Mouse (Mus musculus) left cerebral cortex, adult 8-10 months (tissue): ENCODE results near the gene Stab2. TPM values are rescaled to one million over a fixed set of nuclear protein-coding genes. Genes with fewer than 3 reads are reported as not detected.

ENCODE experiments used
- DNase-seq, 2 experiments: peaks; one replicate each; pipeline ENCODE4 v3.0.0; 2022; ENCODE audit warnings: low spot score in 2 of 2
- total RNA-seq, 4 experiments: library from RNA; stranded (reverse); gene quantifications; 2 replicates each; pipeline ENCODE4 v1.2.4; 2022

Gene Stab2
- total RNA-seq, 4 experiments from 2014 or later = 0.38 to 0.59 (median 0.47) TPM

- DNase-seq = no peak
These were observed 17.2 kb downstream of the Stab2 start for GRCm38 (mm10) chr10:86990666-86991065.

DNA sequence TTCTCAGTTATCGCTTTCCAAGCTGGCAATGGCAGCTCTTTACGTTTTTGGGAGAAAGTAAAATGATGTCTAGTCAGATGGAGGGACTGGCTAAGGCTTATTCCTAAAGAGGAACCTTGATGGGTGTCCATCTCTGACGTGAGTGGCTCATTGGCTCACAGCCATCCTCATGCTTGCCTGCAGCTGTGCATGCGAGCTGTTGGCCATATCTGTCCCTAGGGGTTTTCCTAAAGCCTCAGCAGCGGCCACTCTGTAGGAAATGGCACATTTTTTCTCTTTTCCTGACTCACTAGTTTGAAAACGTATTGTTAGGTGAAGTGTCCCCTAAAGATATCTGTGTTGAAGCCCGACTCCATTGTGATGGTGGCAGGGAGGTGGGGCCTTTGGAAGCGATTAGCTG is 18.0 kb downstream of the Stab2 start:
- no peak for DNase-seq

- DNase-seq = peak in 1 of 2 experiments; percentile 78
These were observed 31.7 kb downstream of the Stab2 start for GRCm38 (mm10) chr10:86976001-86976726.

DNA sequence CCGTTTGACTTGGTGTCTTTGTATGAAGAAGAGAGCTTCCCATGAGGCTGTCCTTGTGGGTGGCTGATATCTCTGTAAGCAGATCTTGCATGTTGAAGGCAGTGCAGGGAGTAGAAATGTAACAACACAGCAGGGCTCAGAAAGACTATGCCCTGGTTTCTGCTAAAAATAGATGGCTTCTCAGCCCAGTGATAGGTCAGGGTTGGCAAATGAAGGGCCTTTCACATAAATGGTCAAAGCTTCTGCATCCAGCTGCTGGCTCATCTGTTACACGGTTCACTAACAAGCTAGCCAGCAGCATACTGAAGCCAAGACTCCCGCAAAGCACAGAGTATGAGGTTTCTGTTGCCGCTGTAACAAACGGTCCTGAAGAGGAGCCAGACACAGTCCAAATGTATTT is 34.5 kb downstream of the Stab2 start:
- no peak for DNase-seq

DNA sequence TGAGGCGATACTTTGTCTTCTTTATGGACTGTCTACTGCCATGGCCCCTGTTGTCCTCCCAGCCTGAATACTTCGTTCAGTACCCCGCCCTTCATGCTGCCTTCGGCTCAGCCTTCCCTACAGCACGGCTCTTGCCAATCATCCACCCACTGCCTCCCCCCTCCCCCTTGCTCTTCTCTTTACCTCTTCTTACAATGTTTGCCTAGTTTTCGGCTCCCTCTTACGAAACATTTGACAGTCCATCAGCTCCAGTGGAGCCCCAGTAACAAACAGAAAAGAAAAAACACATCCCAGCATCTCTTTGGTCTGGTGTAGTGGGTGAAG is 35.4 kb downstream of the Stab2 start:
- DNase-seq = no peak

DNA sequence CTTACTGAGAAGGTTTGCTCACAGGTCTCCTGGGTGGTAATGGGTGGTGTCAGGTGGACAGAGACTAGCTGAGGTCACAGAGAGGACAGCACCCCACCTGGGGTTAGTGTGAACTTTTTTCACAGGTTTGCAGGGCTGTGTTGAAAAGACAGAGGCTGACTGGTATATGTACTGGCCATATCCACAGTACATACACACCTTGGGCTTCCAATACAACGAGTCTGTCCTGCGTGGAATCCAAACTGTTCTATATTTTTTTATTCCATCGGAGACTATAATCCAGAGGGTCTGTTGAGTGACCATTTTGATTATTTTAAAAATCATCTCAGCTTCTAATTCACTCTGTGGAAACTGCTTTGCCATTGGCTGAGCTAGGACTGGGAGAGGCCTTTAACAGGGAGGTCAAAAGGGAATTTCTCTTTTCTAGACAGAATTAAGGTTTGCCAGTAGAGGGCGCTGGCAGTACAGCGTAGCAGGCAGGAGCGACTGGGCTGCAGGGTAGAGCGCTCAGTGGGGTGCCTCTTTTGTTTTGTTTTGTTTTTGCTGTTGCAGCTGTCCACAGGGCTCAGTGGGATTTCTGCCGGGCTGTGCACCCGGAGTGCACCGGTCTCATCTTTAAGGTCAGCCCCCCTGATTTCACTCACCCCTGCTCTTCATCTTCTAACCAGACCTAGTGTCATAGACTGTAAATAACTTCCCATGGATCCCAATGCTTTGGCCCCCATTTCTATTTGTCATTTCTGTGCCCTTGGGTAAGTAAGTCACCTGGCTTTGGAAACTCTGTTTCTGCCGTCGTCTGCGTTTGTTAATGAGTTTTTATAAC is 35.9 kb downstream of the Stab2 start:
- peak in 1 of 2 experiments; percentile 33 for DNase-seq

- no peak for DNase-seq
These were observed 38.5 kb downstream of the Stab2 start for GRCm38 (mm10) chr10:86969346-86969745.

GRCm38 (mm10) chr10:86961542-86962466 is 46.0 kb downstream of the Stab2 start:
- no peak for DNase-seq

DNA sequence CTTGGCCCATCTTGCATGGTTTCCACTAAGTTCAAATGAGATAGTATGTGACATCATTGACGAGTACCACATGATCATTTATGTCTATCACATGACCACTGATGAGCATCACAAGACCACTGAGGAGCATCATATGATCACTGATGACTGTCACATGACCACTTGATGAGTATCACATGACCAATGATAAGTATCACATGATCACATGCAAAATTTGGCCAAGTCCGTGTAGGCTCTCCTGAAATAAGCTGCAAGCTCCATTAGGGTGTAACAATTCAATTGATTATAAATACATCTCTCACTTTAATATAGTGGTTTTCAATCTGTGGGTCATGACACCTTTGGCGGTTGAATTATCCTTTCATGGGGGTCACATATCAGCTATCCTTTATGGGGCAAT is 52.5 kb downstream of the Stab2 start:
- DNase-seq = no peak

DNA sequence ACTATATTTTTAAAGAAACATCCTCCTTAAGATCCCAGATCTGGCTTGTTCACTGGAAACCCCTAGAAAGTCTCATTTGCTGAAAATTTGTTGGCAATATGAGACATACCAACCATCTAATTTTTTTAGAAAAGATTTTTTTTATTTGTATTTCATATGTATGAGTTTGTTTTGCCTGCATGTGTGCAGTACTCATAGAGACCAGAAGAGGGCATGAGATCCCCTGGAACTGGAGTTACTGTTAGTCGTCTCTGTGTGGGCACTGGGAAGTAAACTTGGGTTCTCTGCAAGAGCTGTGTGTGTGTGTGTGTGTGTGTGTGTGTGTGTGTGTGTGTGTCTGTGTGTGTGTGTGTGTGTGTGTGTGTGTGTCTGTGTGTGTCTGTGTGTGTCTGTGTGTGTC is 55.1 kb downstream of the Stab2 start:
- DNase-seq = no peak

DNA sequence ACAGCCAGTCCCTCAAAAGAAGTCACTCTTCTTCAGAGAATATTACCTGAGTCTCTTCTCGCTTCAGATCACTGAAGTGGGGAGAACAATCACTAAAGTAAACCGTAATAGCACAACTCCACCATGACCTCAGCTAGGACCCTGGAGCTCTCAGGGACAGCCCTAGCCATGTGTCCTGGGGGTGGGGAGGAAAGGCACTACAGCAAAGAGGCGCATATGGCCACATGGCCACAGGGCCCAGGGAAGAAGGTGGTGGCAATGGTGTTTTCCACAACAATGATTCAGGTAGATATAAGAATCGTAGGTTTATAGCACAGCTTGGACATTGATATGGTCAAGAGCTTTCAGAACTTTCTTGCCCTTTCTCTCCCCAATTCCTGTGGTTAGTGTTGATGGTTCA is 57.0 kb downstream of the Stab2 start:
- DNase-seq = no peak

DNA sequence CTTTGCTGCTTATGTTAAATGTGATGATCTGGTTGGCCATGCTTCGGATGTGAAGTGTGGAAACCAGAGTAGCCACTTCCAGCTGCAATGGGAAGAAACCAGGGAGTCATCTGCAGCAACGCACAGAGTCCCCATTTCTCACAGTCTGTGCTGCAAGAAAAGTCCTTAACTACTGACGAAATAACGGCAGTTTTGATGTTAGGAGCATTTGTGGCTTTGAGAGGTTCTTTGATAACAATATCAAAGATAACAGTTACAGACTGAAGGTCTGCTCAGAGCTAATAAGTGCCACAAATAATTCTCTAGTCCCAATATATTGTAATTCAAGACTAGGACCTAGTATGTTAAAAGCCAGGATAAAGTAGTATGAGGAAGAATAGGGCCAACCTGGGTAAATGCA is 57.9 kb downstream of the Stab2 start:
- DNase-seq = no peak

GRCm38 (mm10) chr10:86947541-86947940 is 60.3 kb downstream of the Stab2 start:
- DNase-seq = no peak

GRCm38 (mm10) chr10:86940591-86940990 is 67.2 kb downstream of the Stab2 start:
- DNase-seq = no peak

DNA sequence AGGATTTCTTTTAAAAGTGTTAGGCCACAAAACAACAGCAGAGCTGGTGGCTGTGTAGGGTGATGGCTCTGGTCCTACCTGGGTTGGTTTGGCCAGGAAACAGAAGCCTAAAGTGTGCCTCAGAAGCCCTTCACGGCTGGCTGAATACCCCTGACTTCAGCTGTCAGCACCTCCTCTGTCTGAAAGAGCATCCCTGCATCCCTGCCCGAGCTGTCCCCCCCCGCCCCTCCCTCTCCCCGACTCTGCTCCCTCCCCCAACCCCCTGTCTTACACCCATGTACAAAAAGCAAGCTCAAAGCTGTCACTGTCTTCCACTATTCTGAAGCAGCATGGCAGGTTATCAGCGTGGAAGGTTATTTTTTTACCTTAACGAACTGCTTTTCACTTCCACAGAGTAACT is 73.4 kb downstream of the Stab2 start:
- DNase-seq = no peak

- DNase-seq = no peak
These were observed 73.9 kb downstream of the Stab2 start for GRCm38 (mm10) chr10:86933906-86934305.

GRCm38 (mm10) chr10:86933180-86933695 is 74.6 kb downstream of the Stab2 start:
- no peak for DNase-seq

DNA sequence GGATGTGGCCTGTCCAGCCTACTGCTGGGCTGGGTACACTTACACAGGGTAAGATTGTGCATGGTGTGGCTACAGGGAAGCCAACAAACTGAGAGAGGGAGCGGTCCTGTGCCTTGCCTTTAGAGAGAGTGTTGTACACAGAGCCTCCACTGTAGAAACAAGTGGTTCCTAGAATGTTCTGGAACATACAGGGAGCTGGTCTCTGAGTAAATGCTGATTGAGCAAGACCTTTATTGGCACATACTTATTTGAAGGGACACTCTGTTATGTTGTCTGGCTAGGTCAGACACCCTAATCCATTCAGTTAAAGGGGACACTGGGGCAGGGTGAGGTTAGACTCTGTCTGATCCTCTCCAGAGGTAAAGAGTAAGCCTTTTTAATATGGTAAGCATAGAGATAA is 84.2 kb downstream of the Stab2 start:
- no peak for DNase-seq

DNA sequence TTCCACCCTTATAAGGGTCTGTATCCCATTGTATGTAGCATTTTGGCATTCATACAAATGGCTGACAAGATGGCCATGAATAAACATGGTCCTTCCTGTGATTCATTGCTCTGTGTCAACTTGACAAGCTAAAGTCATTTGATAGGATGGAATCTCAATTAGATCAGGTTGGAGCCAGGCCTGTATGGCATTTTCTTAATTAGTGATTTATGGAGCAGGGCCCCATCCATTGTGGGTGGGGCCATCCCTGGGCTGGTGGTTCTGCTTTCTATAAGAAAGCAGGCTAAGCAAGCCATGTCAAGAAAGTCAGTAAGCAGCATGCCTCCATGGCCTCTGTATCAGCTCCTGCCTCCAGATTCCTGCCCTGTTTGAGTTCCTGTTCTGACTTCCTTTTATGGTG is 92.2 kb downstream of the Stab2 start:
- DNase-seq = no peak

DNA sequence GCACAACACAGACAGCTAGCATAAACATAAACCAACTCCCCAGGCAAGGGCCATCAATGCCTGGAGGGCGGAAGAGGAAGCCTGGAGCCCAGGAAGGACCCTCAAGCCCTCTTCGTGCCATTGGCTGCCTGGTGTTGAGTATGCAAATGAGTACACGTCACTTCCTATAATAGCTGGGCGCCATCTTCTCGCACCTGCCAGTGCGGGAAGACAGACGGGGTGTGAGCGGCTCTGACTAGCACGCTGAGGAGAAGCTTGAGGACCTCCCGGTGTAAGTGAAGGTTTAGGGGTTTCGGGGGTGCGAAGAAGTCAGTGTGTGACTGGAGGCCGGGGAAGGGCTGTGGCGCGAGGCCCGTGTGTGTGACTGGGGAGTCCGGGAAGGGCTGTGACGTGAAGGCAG is 99.3 kb downstream of the Stab2 start:
- DNase-seq = no peak

DNA sequence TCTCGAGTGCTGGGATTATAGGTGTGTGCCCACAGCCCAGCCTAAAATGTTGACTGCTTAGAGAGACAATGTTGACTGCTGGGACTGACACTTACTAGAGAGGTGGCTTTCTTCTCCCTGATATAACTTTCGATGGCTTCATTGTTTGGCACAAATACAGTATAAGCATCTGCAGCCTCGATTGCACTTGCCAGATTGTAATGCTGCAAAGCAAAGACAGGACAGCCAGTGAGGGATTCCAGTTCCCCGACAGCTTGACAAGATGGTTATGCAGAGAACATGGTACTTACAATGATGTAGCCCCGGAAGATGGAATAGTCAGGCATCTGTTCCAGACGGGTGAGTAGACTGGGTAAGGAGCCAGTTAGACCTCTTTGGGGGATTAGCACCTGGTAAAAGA is 100.8 kb downstream of the Stab2 start:
- no peak for DNase-seq

GRCm38 (mm10) chr10:86895531-86895930 is 112.3 kb downstream of the Stab2 start:
- no peak for DNase-seq
